Mouse (Mus musculus): ENCODE measurements around the gene Zfp78. TPM values are rescaled to one million over a fixed set of nuclear protein-coding genes. Genes with fewer than 3 reads are reported as not detected.

Gene Zfp78
- polyA plus RNA-seq, 1 experiment from 2014 or later = 6.8 TPM

DNA sequence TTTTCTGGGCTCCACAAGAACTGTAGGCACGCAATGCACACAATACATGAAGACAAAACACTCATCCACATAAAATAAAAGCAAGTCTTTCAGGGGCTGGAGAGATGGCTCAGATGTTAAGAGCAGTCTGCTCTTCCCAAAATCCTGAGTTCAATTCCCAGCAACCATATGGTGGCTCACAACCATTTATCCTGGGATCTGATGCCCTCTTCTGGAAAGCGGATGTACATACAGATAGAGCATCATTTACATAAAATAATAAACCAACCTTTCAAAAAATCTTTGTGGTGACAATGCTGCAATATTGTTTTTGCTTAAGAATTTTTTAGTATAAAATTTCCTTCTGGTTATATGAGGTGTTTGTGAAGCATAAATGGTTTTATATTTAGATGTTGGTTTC is 18.4 kb downstream of the Zfp78 start:
- no peak for ATAC-seq
- no peak overlapping the region for H3K4me3 ChIP-seq (replicated peaks; ENCODE audit: low read length)
- H3K4me1 ChIP-seq (replicated peaks; ENCODE audit: control insufficient read depth, insufficient read depth, low read length) = peaks cover 16% of the 10 kb centered on the region
- no peak overlapping the region for H3K27ac ChIP-seq (ENCODE audit: low read length)
- no peak overlapping the region for H3K9ac ChIP-seq (replicated peaks; ENCODE audit: low read depth, low read length)
- H3K36me3 ChIP-seq (ENCODE audit: control insufficient read depth, insufficient read depth) = peaks cover 3% of the 10 kb centered on the region; the same call in 1 of the 2 replicates
- WGBS = 81% methylated on average over 2 of the region's 2 CpGs
- no peaks in the 10 kb centered on the region for H3K9me3 ChIP-seq (ENCODE audit: control insufficient read depth, low read length)
- no peak overlapping the region for H3K4me2 ChIP-seq (ENCODE audit: low read length)
- no peaks in the 10 kb centered on the region for H3K27me3 ChIP-seq (replicated peaks; ENCODE audit: control insufficient read depth, insufficient read depth, low read length)

GRCm38 (mm10) chr7:6383044-6383455 is 20.0 kb downstream of the Zfp78 start, which contains the start of gene Zfp28:
Gene Zfp28 (plus strand): TSS chr7:6383295.
- Histone ChIP-seq H3K4me1 (replicated peaks; ENCODE audit: control insufficient read depth, insufficient read depth, low read length) (peaks cover 16% of the 10 kb centered on the region), H3K36me3 (ENCODE audit: control insufficient read depth, insufficient read depth) (peaks cover 3% of the 10 kb centered on the region; the same call in 1 of the 2 replicates), H3K27ac (ENCODE audit: low read length) (no peak within 1 kb of the TSS), H3K27me3 (replicated peaks; ENCODE audit: control insufficient read depth, insufficient read depth, low read length) (no peaks in the 10 kb centered on the region), H3K9ac (replicated peaks; ENCODE audit: low read depth, low read length) (peak within 1 kb of the TSS; percentile 74), H3K9me3 (ENCODE audit: control insufficient read depth, low read length) (no peaks in the 10 kb centered on the region), H3K4me3 (replicated peaks; ENCODE audit: low read length) (peak within 1 kb of the TSS; percentile 66), H3K4me2 (ENCODE audit: low read length) (peak within 1 kb of the TSS; percentile 73)
- ATAC-seq = peak; percentile 98
- 0% methylated on average over 28 of the region's 28 CpGs for WGBS

- no peaks in the 10 kb centered on the region for H3K9me3 ChIP-seq (ENCODE audit: control insufficient read depth, low read length)
- peaks cover 16% of the 10 kb centered on the region for H3K4me1 ChIP-seq (replicated peaks; ENCODE audit: control insufficient read depth, insufficient read depth, low read length)
- peak overlapping the region; percentile 74; the same call in 1 of the 2 replicates for H3K9ac ChIP-seq (replicated peaks; ENCODE audit: low read depth, low read length)
- no peak overlapping the region for H3K27ac ChIP-seq (ENCODE audit: low read length)
- peaks cover 3% of the 10 kb centered on the region; the same call in 1 of the 2 replicates for H3K36me3 ChIP-seq (ENCODE audit: control insufficient read depth, insufficient read depth)
- no peak for ATAC-seq
- peak overlapping the region; percentile 66 for H3K4me3 ChIP-seq (replicated peaks; ENCODE audit: low read length)
- WGBS = 75% methylated on average over 8 of the region's 8 CpGs
- H3K27me3 ChIP-seq (replicated peaks; ENCODE audit: control insufficient read depth, insufficient read depth, low read length) = no peaks in the 10 kb centered on the region
- H3K4me2 ChIP-seq (ENCODE audit: low read length) = peak overlapping the region; percentile 73
These were observed 20.9 kb downstream of the Zfp78 start for GRCm38 (mm10) chr7:6384011-6384410.

DNA sequence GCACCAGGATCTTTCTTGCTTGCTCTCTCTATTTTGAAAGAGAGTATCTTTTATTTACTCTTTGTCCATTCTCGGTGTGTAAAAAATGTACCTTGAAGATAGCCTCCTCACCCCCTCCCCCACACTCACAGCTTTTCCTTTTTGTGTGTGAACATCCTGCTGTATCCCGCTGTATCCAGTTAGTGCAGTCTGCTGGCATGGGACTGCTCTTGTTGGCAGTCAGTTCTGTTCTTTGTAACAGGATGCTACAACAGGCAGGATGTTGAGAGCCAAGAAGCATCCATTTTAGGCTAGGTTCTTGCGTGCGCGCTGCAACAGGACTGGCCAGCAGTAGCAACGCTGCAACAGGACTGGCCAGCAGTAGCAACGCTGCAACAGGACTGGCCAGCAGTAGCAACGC is 23.9 kb downstream of the Zfp78 start:
- 90% methylated on average over 8 of the region's 8 CpGs for WGBS
- no peak overlapping the region for H3K4me3 ChIP-seq (replicated peaks; ENCODE audit: low read length)
- no peak overlapping the region for H3K9ac ChIP-seq (replicated peaks; ENCODE audit: low read depth, low read length)
- H3K4me2 ChIP-seq (ENCODE audit: low read length) = no peak overlapping the region
- peaks cover 12% of the 10 kb centered on the region for H3K36me3 ChIP-seq (ENCODE audit: control insufficient read depth, insufficient read depth)
- H3K9me3 ChIP-seq (ENCODE audit: control insufficient read depth, low read length) = no peaks in the 10 kb centered on the region
- peaks cover 16% of the 10 kb centered on the region for H3K4me1 ChIP-seq (replicated peaks; ENCODE audit: control insufficient read depth, insufficient read depth, low read length)
- no peak overlapping the region for H3K27ac ChIP-seq (ENCODE audit: low read length)
- no peaks in the 10 kb centered on the region for H3K27me3 ChIP-seq (replicated peaks; ENCODE audit: control insufficient read depth, insufficient read depth, low read length)
- no peak for ATAC-seq

DNA sequence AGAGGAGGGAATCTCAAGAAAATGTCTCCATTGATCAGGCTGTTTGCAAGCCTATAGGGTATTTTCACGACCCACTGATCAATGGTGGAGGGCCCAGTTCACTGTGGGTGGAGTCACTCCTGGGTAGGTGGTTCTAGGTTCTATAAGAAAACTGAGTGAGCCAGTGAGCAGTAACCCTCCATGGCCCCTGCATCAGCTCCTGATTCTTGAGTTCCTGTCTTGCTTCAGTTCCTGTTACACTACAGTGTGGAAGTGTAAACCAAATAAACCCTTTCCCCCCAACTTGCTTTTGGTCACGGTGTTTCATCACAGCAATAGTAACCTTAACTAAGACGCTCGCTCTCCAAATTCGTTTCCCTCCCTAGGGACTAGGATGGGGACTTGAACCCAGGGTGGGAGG is 25.9 kb downstream of the Zfp78 start:
- no peaks in the 10 kb centered on the region for H3K9me3 ChIP-seq (ENCODE audit: control insufficient read depth, low read length)
- H3K4me3 ChIP-seq (replicated peaks; ENCODE audit: low read length) = no peak overlapping the region
- no peaks in the 10 kb centered on the region for H3K27me3 ChIP-seq (replicated peaks; ENCODE audit: control insufficient read depth, insufficient read depth, low read length)
- H3K27ac ChIP-seq (ENCODE audit: low read length) = no peak overlapping the region
- 86% methylated on average over 5 of the region's 5 CpGs for WGBS
- ATAC-seq = no peak
- H3K36me3 ChIP-seq (ENCODE audit: control insufficient read depth, insufficient read depth) = peaks cover 26% of the 10 kb centered on the region
- peaks cover 4% of the 10 kb centered on the region for H3K4me1 ChIP-seq (replicated peaks; ENCODE audit: control insufficient read depth, insufficient read depth, low read length)
- no peak overlapping the region for H3K9ac ChIP-seq (replicated peaks; ENCODE audit: low read depth, low read length)
- H3K4me2 ChIP-seq (ENCODE audit: low read length) = no peak overlapping the region

DNA sequence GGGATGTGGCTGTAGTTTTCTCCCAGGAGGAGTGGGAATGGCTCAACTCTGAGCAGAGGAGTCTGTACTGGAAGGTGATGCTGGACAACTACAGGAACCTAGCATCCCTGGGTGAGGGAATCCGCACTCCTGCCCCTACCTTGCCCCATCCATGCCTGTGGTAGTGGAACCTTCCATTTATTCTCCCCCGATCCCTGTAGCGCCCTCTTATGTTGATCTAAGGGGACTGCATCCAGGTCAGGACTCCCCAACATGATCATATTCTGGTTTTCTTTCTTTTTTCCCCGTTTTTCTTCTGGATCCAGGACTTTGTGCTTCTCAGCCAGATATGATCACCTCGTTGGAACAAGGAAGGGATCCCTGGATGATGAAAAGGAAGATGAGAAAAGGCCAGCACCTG is 26.4 kb downstream of the Zfp78 start:
- Histone ChIP-seq H3K9me3 (ENCODE audit: control insufficient read depth, low read length) (no peaks in the 10 kb centered on the region), H3K27me3 (replicated peaks; ENCODE audit: control insufficient read depth, insufficient read depth, low read length) (no peaks in the 10 kb centered on the region), H3K9ac (replicated peaks; ENCODE audit: low read depth, low read length) (no peak overlapping the region), H3K36me3 (ENCODE audit: control insufficient read depth, insufficient read depth) (peaks cover 27% of the 10 kb centered on the region), H3K4me1 (replicated peaks; ENCODE audit: control insufficient read depth, insufficient read depth, low read length) (no peaks in the 10 kb centered on the region), H3K4me3 (replicated peaks; ENCODE audit: low read length) (no peak overlapping the region), H3K4me2 (ENCODE audit: low read length) (no peak overlapping the region), H3K27ac (ENCODE audit: low read length) (no peak overlapping the region)
- WGBS = 77% methylated on average over 5 of the region's 5 CpGs
- ATAC-seq = no peak

DNA sequence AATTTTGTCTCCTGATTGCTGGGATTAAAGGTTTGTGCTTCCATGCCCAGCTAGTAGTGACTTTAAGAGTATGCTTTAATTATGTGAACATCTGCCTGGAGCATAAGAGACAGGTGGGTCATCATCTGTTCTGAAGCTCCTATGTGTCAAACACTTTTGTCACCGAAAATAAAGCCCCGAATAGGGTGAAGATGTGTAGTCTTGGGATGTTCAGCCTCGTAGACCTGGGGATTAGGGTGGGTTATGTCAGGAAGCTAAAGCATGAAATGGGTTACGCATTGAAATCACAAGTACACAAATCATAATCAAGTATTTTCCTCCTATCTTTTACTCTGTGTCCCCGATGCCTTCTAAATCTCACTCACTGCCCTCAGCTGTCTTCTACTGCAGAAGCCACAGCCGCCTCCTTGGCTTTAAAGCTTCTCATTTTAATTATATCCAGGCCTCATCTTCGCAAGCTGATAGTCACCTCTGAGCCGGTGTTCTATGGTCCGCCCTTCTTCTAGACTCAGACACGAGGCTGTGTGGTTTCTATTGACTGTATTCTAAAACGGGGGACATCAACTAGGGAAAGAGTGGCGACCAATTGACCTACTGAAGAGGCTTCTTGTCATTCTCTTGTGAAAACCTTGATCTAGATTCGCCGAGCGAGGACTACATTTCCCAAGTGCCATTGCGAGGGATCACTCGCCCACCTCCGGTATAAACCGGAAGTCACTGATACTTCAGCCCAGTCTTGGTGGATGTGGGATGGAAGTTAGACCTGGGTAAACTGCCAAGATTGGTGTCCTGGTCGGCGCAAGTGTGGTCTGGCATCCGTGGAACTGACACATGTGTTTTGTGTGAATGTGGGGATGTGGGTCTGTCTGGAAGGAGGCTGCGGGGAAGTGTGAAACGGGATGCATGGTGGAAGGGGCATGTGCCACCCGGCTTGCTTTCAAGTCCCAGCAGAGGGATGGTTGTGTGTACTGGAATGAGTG is 35.2 kb downstream of the Zfp78 start, which contains the start of gene Smim17:
Gene Smim17 (plus strand): TSS at position 720 of the 980 bp plus-strand sequence.
- Histone ChIP-seq H3K27ac (ENCODE audit: low read length) (peak within 1 kb of the TSS; percentile 5; the same call in 1 of the 2 replicates), H3K4me2 (ENCODE audit: low read length) (peak within 1 kb of the TSS; percentile 75), H3K4me3 (replicated peaks; ENCODE audit: low read length) (peak within 1 kb of the TSS; percentile 57), H3K27me3 (replicated peaks; ENCODE audit: control insufficient read depth, insufficient read depth, low read length) (no peaks in the 10 kb centered on the region), H3K9me3 (ENCODE audit: control insufficient read depth, low read length) (no peaks in the 10 kb centered on the region), H3K36me3 (ENCODE audit: control insufficient read depth, insufficient read depth) (peaks cover 14% of the 10 kb centered on the region), H3K4me1 (replicated peaks; ENCODE audit: control insufficient read depth, insufficient read depth, low read length) (peaks cover 5% of the 10 kb centered on the region), H3K9ac (replicated peaks; ENCODE audit: low read depth, low read length) (peak within 1 kb of the TSS; percentile 58)
- peak; percentile 90 for ATAC-seq
- 27% methylated on average over 25 of the region's 25 CpGs for WGBS

GRCm38 (mm10) chr7:6410043-6410442 is 47.0 kb downstream of the Zfp78 start, which contains the start of gene Gm20715:
Gene Gm20715 (plus strand): TSS chr7:6410277.
- H3K27ac ChIP-seq (ENCODE audit: low read length) = no peak within 1 kb of the TSS
- 2% methylated on average over 17 of the region's 17 CpGs for WGBS
- no peak within 1 kb of the TSS for H3K9ac ChIP-seq (replicated peaks; ENCODE audit: low read depth, low read length)

GRCm38 (mm10) chr7:6414626-6415441 is 51.8 kb downstream of the Zfp78 start:
- WGBS = 9% methylated on average over 17 of the region's 22 CpGs
- ATAC-seq = peak; percentile 90

More at GRCm38 (mm10) chr7:6410043-6410442, 47.0 kb downstream of the Zfp78 start, which contains the start of gene Gm20715:
- Histone ChIP-seq H3K4me2 (ENCODE audit: low read length) (no peak within 1 kb of the TSS), H3K27me3 (replicated peaks; ENCODE audit: control insufficient read depth, insufficient read depth, low read length) (no peaks in the 10 kb centered on the region), H3K4me3 (replicated peaks; ENCODE audit: low read length) (no peak within 1 kb of the TSS), H3K4me1 (replicated peaks; ENCODE audit: control insufficient read depth, insufficient read depth, low read length) (no peaks in the 10 kb centered on the region; the same call in 1 of the 2 replicates), H3K9me3 (ENCODE audit: control insufficient read depth, low read length) (no peaks in the 10 kb centered on the region), H3K36me3 (ENCODE audit: control insufficient read depth, insufficient read depth) (no peaks in the 10 kb centered on the region)
- peak; percentile 51 for ATAC-seq

More at GRCm38 (mm10) chr7:6414626-6415441, 51.8 kb downstream of the Zfp78 start:
- Histone ChIP-seq H3K27ac (ENCODE audit: low read length) (no peak overlapping the region), H3K4me1 (replicated peaks; ENCODE audit: control insufficient read depth, insufficient read depth, low read length) (no peaks in the 10 kb centered on the region; the same call in 1 of the 2 replicates), H3K4me3 (replicated peaks; ENCODE audit: low read length) (peak overlapping the region; percentile 45), H3K36me3 (ENCODE audit: control insufficient read depth, insufficient read depth) (no peaks in the 10 kb centered on the region), H3K9me3 (ENCODE audit: control insufficient read depth, low read length) (no peaks in the 10 kb centered on the region), H3K9ac (replicated peaks; ENCODE audit: low read depth, low read length) (peak overlapping the region; percentile 48), H3K27me3 (replicated peaks; ENCODE audit: control insufficient read depth, insufficient read depth, low read length) (no peaks in the 10 kb centered on the region), H3K4me2 (ENCODE audit: low read length) (peak overlapping the region; percentile 56)

All from forebrain, embryonic 16.5 days (tissue).